Mouse (Mus musculus): Measurements from ENCODE around the gene Mthfd1l.
"Not testable (repeated sequence)": the region's sequence is repeated elsewhere in the genome, so short reads cannot be mapped to it uniquely, and the experiment has no call there.

Gene Mthfd1l

GRCm38 (mm10) chr10:4044421-4044820, 71.5 kb downstream of the Mthfd1l start:
- no peak for DNase-seq (ENCODE audit: low spot score in 2 of 2)

DNA sequence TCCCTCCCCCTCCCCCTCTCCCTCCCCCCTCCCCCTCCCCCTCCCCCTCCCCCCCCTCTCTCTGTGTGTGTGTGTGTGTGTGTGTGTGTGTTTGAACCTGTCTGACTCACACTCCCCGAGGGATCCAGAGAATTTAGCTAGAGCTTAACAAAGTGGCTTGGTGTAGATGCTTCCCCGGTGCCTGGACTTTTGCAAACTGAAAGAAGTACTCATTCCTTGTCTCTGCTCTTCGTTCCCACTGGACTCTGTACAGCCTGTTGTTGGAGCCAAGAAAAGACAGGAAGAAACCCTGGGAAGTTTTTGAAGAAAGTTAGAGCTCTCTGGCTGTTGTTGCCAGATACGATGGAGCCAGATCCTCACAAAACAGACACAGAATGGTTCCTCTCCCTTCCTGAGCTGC, 73.6 kb downstream of the Mthfd1l start:
- no peak for DNase-seq (ENCODE audit: low spot score in 2 of 2)

DNA sequence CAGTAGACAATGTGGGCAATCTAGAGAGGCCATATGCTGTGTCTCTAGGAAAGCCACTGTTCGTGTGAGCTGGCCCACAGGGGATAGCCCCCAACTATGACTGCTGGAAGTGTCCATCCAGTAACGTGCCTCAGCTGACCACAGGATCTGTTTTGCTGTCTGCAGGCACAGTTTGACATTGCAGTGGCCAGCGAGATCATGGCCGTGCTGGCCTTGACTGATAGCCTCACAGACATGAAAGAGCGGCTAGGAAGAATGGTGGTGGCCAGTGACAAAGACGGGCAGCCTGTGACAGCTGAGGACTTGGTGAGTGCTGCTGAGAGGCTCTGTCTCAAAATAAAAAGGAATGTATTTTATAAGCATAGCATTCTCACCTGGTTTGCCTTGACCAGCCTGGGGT, 74.7 kb downstream of the Mthfd1l start:
- DNase-seq (ENCODE audit: low spot score in 2 of 2) = no peak

DNA sequence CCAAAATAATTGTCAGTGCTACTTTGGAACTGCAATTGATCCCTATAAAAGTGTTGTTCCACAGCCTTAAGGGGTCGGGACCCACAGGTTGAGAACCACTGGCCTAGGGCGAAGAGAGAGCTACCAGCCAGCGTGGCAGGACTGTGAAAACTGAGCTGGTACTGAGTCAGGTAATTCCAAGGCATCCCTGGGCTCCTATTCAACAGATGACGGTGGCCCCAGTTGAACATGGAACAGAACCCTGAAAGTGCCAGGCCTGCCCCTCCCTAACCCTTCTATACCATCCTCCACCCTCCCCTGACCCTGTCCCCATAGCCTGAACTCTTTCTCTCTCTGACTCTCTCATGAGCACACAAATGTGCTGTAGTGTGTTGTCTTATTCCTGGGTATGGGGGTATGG, 77.3 kb downstream of the Mthfd1l start:
- DNase-seq (ENCODE audit: low spot score in 2 of 2) = no peak

DNA sequence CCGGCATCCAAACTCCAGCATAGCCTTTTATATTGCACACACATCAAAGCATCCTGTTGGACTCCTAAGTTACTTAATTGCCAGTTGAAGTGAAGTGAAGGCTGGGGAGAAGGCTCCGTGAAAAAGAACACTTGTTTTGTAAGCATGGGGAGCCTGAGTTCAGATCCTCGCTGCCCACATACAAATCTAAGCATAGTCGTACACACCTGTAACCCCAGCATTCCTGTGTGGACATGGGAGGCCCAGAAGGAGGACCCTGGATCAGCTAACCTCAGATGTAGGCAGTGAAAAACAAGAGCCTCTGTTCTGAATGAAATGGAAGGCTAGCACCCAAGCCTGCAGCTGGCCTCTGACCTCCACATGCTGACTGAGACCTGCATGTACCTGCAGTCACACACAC, 79.8 kb downstream of the Mthfd1l start:
- DNase-seq (ENCODE audit: low spot score in 2 of 2) = no peak

DNA sequence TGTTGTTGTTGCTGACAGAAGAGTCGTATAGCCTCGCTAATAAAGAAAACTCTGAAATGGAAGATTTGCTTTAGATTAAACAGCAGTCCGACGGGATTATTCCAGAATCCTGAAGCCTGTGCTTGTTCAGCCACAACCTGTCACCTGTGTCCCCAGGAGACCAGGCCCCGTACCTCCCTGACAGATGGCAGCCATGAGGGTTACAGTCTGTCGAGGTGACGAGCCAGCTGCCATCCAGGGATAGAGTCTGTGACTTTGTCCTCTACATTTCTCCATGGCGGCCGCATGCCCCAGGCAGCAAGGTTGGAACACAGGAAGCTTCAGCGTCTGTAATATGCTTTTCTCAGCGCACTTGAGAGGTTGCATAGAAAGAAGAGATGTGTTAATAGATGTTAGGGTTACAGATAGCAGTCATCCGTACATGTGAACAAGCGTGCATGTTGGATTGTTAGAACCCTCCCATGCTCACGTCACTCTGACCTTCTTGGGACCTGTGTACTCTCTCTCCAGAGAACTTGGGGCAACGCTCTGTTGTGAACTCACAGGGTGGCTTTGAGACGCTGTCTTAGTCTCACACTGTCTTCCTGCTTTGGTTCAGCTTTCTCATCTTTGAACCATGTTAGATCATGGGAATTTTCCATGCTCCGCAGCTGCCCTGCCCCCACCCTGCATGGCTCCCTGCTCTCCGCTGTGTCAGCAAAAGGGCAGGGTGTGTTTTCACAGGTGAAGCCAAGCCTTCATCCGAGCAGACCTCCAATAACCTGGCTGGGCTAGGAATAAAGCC, 80.6 kb downstream of the Mthfd1l start:
- no peak for DNase-seq (ENCODE audit: low spot score in 2 of 2)

- DNase-seq (ENCODE audit: low spot score in 2 of 2) = no peak
Observed at GRCm38 (mm10) chr10:4054589-4054988, 81.7 kb downstream of the Mthfd1l start.

DNA sequence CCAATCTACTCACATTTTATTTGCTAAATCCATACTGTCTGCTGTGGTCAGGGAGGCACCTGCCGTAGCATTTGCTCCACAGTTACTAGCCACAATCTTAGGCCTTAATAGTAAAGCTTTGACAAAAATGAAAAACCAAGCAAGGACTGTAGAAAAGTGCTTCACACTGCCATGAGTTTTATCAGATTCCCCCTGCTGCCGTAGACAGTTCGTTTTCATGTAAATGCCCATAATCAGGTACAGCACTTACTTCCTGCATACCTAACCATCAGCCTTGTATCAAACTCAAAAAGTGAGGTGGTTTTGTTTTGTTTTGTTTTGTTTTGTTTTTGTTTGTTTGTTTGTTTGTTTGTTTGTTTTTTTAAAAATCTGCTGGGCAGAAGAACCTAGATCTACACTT, 84.5 kb downstream of the Mthfd1l start:
- no peak for DNase-seq (ENCODE audit: low spot score in 2 of 2)

GRCm38 (mm10) chr10:4057832-4058231, 84.9 kb downstream of the Mthfd1l start:
- no peak for DNase-seq (ENCODE audit: low spot score in 2 of 2)

DNA sequence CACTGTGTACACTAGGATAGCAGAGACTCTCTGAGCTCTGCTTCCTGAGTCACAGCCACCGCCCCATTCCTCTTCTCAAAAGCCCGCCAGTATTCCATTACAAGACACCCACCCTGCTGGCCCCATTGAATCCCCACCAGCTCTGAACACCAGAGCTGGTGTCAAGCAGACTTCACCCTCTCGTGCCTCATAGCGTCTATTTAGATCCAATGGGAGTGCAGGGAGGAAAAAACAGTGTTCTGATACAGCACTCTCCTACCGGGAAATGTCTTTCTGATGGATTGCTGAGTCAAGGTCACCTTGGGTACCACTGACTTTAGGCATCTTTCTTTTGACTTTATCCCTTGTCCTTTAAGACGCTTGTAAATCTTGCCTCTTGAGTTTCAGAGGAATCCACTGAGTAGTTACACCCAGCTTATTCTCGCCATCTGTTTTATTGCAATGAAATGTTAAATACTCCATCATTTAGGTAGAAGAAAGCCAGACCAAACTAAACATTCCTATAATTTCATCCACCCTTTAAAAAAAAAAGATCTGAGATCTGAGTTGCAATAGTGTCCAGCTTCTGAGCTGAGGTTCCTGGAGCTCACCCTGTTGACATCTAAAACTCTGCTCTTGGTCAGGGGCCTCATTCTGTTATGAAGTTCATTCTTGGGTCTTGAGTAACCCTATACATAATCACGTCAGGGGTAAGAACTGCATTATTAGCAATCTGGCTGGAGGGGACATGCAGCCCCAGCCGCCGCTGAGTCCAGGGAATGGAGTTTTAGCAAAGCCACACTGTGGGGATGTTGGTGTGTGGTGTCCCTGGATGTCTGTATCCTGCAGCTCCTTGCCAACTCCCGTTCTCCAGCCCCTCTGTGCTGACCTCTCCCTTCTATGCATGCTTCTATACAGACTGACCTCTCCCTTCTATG, 88.4 kb downstream of the Mthfd1l start:
- DNase-seq (ENCODE audit: low spot score in 2 of 2) = no peak

GRCm38 (mm10) chr10:4063537-4063936, 90.6 kb downstream of the Mthfd1l start:
- no peak for DNase-seq (ENCODE audit: low spot score in 2 of 2)

- DNase-seq (ENCODE audit: low spot score in 2 of 2) = no peak
Observed at GRCm38 (mm10) chr10:4065295-4066084, 92.6 kb downstream of the Mthfd1l start.

DNA sequence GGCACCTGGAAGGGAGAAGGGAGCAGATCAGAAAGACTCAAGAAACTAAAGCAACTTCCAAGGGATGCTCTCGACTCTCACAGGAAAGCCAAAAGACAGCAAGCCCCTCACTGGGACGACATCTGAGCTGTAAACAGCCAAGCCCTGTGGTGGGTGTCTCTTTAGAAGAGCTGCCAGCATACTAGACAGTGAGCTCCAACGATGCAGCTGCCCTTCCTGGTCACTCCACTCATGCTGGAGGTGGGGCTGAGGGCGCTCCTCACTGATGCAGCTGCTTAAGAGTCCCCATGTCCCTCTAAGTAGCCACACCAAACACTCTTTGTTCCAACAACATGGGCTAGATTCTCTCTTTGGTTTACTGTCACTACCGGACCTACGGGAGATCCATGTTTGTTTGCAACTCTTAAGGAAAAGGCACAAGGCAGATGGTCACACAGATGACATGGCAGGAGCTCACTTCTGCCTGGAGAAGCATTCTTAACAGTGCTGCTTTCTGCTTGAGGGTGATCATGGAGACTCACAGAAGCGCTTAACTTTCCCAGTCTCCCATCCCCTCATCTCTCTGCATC, 96.4 kb downstream of the Mthfd1l start:
- DNase-seq (ENCODE audit: low spot score in 2 of 2) = no peak

DNA sequence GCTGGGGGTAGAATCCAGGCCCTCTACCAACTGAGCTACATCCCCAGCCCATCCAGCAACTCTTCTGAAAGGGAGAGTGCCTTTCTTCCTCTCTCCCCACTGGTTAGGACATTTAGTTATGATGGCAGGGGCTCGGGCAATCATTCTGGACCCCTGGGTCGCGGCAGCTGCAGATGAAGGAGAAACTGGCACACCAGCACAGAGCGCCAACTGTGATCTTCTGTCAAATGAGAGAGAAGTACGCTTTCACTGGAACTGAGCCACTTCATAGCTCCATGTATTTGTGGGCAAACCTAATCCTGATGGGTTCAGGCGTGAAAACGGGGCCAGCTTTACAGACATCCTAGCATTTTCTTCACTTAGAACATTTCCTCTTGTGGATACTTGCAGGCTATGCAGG, 97.1 kb downstream of the Mthfd1l start:
- no peak for DNase-seq (ENCODE audit: low spot score in 2 of 2)

DNA sequence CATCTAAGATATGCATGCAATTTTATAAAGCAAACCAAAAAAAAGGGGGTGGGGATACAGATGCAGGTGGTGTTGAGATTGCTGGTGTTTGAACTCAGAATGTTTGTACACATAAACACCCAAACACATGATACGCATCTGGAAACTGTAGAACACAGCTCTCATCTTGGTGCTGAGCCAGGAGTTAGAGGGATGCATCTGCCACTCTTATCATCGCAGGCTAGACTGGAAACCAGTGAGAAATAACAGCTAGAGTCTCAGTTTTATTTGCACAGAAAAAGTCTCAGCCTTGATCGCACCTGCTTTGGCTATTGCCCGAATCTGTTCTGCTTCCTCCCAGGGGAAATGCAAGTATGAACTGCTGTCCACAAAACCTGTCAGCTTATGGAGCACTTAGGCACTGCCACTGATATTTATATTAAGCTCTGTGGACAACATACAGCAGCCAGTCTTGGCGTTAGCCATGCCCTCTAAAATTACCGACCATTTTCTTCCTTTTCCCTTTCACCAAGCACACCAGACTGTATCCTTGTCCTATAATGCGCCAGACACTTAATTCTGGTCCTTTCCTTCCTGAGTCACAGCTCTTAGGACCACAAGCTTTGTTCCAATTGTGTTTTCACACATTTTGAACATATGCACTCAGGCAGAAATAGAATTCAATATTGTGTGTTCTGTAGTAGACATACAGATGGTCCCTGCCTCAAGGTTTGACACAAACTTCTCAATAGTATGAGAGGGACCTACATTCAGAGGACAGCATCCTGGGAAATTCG, 98.3 kb downstream of the Mthfd1l start:
- DNase-seq (ENCODE audit: low spot score in 2 of 2) = no peak

DNA sequence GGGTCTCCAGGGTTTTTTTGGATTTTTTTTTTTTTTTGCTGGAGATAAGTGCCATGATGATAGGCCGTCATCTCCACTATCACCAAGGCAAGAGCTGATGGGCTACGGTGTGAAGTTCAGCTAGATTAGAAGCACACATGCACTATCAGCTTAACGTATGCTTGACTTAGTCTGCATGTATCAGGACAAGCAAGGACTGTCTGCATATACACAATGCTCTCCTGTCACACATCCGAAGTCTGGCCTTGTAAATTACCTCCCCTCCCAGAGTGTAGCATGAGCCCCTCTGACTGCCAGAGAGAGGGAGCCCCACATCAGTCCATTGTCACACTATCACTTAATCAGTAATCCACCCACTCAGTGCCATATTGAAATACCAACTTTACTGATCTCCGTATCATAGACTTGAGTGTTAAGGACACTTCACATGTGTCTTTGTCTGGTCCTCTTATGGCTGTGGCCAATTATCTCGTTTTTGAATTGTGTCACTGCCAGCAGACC, 99.0 kb downstream of the Mthfd1l start:
- DNase-seq (ENCODE audit: low spot score in 2 of 2) = no peak

DNA sequence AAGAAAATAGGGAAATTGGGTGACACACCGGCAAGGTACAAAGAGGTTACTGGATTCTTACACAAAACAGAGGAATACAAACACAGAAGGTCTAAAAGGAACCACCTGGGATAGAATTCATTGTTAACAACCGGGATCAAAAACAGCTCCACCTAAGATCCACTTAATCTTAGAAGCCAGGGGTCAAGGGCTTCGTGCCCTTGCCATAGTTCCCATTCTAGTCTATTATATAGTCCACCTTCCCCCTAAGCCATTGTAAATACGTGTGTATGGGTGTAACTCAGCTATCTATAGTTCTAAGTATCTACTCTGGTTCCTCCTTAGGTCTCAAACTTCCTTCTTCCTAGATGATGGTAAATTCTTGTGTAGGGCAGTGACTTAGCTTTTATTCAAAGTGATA, 99.6 kb downstream of the Mthfd1l start:
- not testable (repeated sequence) for DNase-seq (ENCODE audit: low spot score in 2 of 2)

DNA sequence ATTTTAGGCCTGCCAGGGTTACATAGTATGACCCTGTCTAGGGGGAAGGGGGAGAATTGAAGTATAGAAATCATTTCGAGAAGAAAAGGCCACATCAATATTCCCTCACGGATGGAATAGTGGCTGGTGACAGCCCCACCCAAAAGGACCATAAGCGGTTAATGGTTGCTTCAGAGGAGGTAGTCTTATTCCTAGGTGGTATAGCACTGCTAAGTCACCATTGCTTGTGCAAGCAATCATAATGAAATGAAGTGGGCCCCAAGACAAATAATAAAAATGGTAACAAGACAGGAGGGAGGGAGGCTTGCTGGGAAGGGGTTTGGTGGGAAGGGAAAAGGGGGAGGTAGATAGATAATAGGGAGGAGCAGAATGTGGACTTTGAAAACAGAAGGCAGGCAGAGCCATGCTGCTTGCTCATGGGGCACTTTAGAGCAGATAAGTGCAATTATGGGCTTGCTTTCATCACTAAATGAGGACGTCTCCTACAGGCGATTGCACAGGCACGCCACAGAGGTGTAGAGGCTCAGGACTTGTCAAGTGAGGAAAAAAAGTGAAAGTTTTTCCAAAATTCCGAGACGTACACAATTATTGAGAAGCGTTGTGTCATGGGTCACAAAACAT, 105.4 kb downstream of the Mthfd1l start:
- DNase-seq (ENCODE audit: low spot score in 2 of 2) = no peak

DNA sequence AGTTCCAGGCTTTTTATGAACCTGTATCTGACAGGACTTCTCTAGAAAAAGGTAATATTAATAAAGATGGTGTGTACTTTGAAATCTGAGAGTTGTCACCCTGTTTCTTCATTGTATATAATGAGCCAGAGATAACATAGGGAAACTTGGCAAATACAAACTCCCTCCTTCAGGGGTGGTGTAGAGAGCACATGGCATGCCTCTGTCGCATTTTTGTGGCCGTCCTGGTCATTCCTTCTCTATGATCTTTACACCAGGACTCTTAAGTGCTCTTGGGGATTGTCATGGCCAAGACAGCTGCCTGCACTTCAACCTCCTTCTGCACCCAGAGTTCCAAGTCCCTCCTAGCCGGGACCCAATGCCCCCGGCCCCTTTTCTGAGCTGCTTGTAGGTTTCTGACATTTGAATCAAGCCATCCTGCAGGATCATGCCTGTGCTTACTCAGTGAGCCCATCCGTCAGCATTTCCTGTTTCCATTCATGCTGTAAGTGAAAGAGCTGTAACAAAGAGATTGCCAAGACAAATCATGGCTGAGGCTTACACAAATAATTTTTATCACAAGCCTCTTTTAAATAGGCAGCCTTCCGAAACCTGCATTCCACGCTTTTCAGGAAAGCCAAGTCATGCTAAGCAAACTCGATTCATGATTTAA, 106.2 kb downstream of the Mthfd1l start:
- no peak for DNase-seq (ENCODE audit: low spot score in 2 of 2)

All from left cerebral cortex, adult 9 months (tissue).